ENCODE assay signal across 8 mouse cellular contexts in the genomic region with DNA sequence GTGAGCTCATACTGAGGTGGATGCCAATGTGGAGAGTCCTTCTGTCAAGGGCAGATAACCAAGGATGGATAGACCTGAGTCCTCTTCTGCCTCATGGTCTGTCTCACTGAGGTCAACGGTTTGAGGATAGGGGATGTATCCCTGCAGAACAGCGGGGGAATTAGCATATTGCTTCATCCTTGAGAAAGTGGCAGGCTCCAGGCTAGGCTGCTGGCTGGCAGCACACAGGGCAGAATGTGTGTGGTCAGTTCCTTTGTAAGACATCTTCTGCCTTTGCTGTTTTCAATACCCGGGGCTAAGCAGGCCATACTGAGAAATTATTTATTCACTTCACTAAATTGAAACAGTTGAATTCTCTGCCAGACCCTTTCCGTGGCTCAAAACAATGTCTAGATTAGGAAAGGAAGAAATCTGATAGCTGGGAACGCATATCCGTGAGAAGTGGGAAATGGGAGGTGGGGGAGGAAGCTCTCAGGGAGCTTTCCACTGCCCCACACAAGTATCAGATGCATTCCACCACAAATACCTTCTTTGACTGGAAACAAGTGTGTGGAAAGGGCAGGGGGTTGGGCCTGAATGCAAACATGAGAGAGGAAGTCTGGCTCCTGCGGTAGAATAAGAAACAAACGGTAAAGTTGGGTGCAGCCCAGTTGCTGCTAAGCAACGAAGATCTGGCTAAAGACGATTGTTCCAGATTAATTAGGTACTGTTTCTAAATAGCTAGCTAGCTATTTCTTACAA. TPM values are rescaled to one million over a fixed set of nuclear protein-coding genes. Genes with fewer than 3 reads are reported as not detected.
A peak's percentile ranks its signal among the peaks of the same experiment; 100 is the strongest.
DNase-seq lines count a peak whose midpoint lies in the region; ATAC-seq and TF ChIP-seq lines count a peak whose summit lies in the region.

No protein-coding gene starts in this region.

- DNase-seq in lung, embryonic 14.5 days, result peak; percentile 68
- DNase-seq in lung, postnatal 14 days, result no peak
- peak; percentile 15 for DNase-seq in naive thymus-derived CD4-positive, alpha-beta T cell, adult 2 months (ENCODE audit: low read depth)
- DNase-seq in cerebellum, adult 2 months, result no peak
- no peak for DNase-seq in kidney, postnatal 36 days
- no peak for DNase-seq in cerebellum, adult 9-10 months

- no peak overlapping the region for H3K4me3 ChIP-seq in lung, embryonic 14.5 days (ENCODE audit: low read depth, low read length)
- no peak overlapping the region for H3K4me3 ChIP-seq in forebrain, embryonic 15.5 days
- H3K4me3 ChIP-seq in intestine, postnatal 0 days (ENCODE audit: low read depth, low read length), result no peak overlapping the region
- H3K4me3 ChIP-seq in cerebellum, adult 2 months (replicated peaks; ENCODE audit: insufficient read depth, low read depth, low read length), result no peak overlapping the region

- no peak overlapping the region for H3K9ac ChIP-seq in lung, embryonic 14.5 days
- H3K9ac ChIP-seq in forebrain, embryonic 15.5 days (replicated peaks), result no peak overlapping the region
- no peak overlapping the region for H3K9ac ChIP-seq in intestine, postnatal 0 days (ENCODE audit: low read depth, low read length)

- no peaks in the 10 kb centered on the region for H3K27me3 ChIP-seq in lung, embryonic 14.5 days (ENCODE audit: insufficient read depth, low read length)
- no peaks in the 10 kb centered on the region for H3K27me3 ChIP-seq in forebrain, embryonic 15.5 days
- no peaks in the 10 kb centered on the region for H3K27me3 ChIP-seq in intestine, postnatal 0 days (replicated peaks; ENCODE audit: control insufficient read depth, insufficient read depth, low read length)
- no peaks in the 10 kb centered on the region for H3K27me3 ChIP-seq in cerebellum, adult 2 months (ENCODE audit: control insufficient read depth, insufficient read depth, low read length)

- peaks cover 11% of the 10 kb centered on the region for H3K4me1 ChIP-seq in lung, embryonic 14.5 days (ENCODE audit: insufficient read depth)
- peaks cover 29% of the 10 kb centered on the region for H3K4me1 ChIP-seq in forebrain, embryonic 15.5 days
- no peaks in the 10 kb centered on the region; the same call in 1 of the 2 replicates for H3K4me1 ChIP-seq in intestine, postnatal 0 days (replicated peaks; ENCODE audit: control insufficient read depth, insufficient read depth, low read length)
- H3K4me1 ChIP-seq in cerebellum, adult 2 months (ENCODE audit: control insufficient read depth, insufficient read depth, low read length), result peaks cover 3% of the 10 kb centered on the region; the same call in 1 of the 2 replicates

- WGBS in lung, embryonic 14.5 days, result 7% methylated on average over 10 of the region's 10 CpGs
- 6% methylated on average over 10 of the region's 10 CpGs for WGBS in forebrain, embryonic 15.5 days
- WGBS in intestine, postnatal 0 days, result 18% methylated on average over 10 of the region's 10 CpGs
- WGBS in cerebellum, adult 2 months, result 57% methylated on average over 10 of the region's 10 CpGs

- peak overlapping the region; percentile 27; the same call in 1 of the 2 replicates for H3K4me2 ChIP-seq in lung, embryonic 14.5 days
- H3K4me2 ChIP-seq in forebrain, embryonic 15.5 days (replicated peaks), result no peak overlapping the region
- no peak overlapping the region; the same call in 1 of the 2 replicates for H3K4me2 ChIP-seq in intestine, postnatal 0 days (replicated peaks; ENCODE audit: low read depth)

- H3K36me3 ChIP-seq in lung, embryonic 14.5 days (ENCODE audit: insufficient read depth), result no peaks in the 10 kb centered on the region
- no peaks in the 10 kb centered on the region for H3K36me3 ChIP-seq in forebrain, embryonic 15.5 days
- no peaks in the 10 kb centered on the region for H3K36me3 ChIP-seq in intestine, postnatal 0 days (ENCODE audit: control insufficient read depth, insufficient read depth)

- no peak for TF ChIP-seq POLR2A in cerebellum, adult 2 months (IDR thresholded peaks at IDR 0.05; ENCODE audit: borderline replicate concordance, insufficient read depth, low read length)

- H3K9me3 ChIP-seq in lung, embryonic 14.5 days (ENCODE audit: low read depth, low read length), result no peaks in the 10 kb centered on the region
- peaks cover 5% of the 10 kb centered on the region for H3K9me3 ChIP-seq in forebrain, embryonic 15.5 days
- H3K9me3 ChIP-seq in intestine, postnatal 0 days (ENCODE audit: control insufficient read depth), result no peaks in the 10 kb centered on the region

- peak overlapping the region; percentile 50; the same call in 1 of the 2 replicates for H3K27ac ChIP-seq in lung, embryonic 14.5 days (ENCODE audit: low read depth)
- H3K27ac ChIP-seq in forebrain, embryonic 15.5 days (replicated peaks), result peak overlapping the region; percentile 52
- H3K27ac ChIP-seq in intestine, postnatal 0 days (ENCODE audit: low read depth, low read length), result peak overlapping the region; percentile 5; the same call in 1 of the 2 replicates
- no peak overlapping the region for H3K27ac ChIP-seq in cerebellum, adult 2 months (ENCODE audit: insufficient read depth, low read length)

- ATAC-seq in lung, embryonic 14.5 days (ENCODE audit: insufficient read depth), result peak; percentile 73
- peak; percentile 63 for ATAC-seq in forebrain, embryonic 15.5 days (replicated peaks)
- ATAC-seq in intestine, postnatal 0 days, result no peak

- TF ChIP-seq CTCF in lung, embryonic 14.5 days (IDR thresholded peaks at IDR 0.05; ENCODE audit: low read depth), result no peak
- TF ChIP-seq CTCF in intestine, postnatal 0 days (IDR thresholded peaks at IDR 0.05; ENCODE audit: low read depth), result no peak
- TF ChIP-seq CTCF in cerebellum, adult 2 months (IDR thresholded peaks at IDR 0.05; ENCODE audit: borderline replicate concordance, insufficient read depth, low read depth, low read length), result no peak

RNA-seq across cellular contexts. Expression of a gene that starts 44.4 kb away (rescaled TPM):
- polyA plus RNA-seq in lung, embryonic 14.5 days (2014; fragmentation: Nextera tagmentation; extraction: Ambion mirVana), result 0.62 and 1.0 TPM in 2 replicates
- 1.6 and 2.2 TPM in 2 replicates for polyA plus RNA-seq in forebrain, embryonic 15.5 days (2015; fragmentation: Nextera tagmentation; extraction: Ambion mirVana)
- polyA plus RNA-seq in intestine, postnatal 0 days (2015; fragmentation: Nextera tagmentation; extraction: Ambion mirVana), result 0.82 and 0.94 TPM in 2 replicates
- 2.2 and 2.4 TPM in 2 replicates for polyA plus RNA-seq in cerebellum, adult 2 months (2012; rRNA removed)

RNA-seq across cellular contexts. Expression of a gene that starts 57.8 kb away (rescaled TPM):
- 17.2 and 17.6 TPM in 2 replicates for polyA plus RNA-seq in lung, embryonic 14.5 days (2014; fragmentation: Nextera tagmentation; extraction: Ambion mirVana)
- 3.8 and 4.2 TPM in 2 replicates for polyA plus RNA-seq in forebrain, embryonic 15.5 days (2015; fragmentation: Nextera tagmentation; extraction: Ambion mirVana)
- polyA plus RNA-seq in intestine, postnatal 0 days (2015; fragmentation: Nextera tagmentation; extraction: Ambion mirVana), result 3.3 and 4.1 TPM in 2 replicates
- 7.5 and 10.6 TPM in 2 replicates for polyA plus RNA-seq in cerebellum, adult 2 months (2012; rRNA removed)

Comparison
In these comparisons a context has a peak if more than half of its experiments do, and no peak if none do; other contexts are left out.
1. DNase-seq: peak in lung, embryonic 14.5 days (single experiment) and naive thymus-derived CD4-positive, alpha-beta T cell, adult 2 months (single experiment); none in lung, postnatal 14 days (single experiment), cerebellum, adult 2 months (0 of 2), kidney, postnatal 36 days (0 of 2) and cerebellum, adult 9-10 months (single experiment).